Mouse (Mus musculus) c-Kit-positive CD71-positive TER-119-negative erythroid progenitor cells, embryonic 14.5 days (primary cell): ENCODE results near the gene Nbeal1.
"Not testable (repeated sequence)": the region's sequence is repeated elsewhere in the genome, so short reads cannot be mapped to it uniquely, and the experiment has no call there.

ENCODE experiments used
- DNase-seq: peaks from one replicate; pipeline ENCODE4 v3.0.0-alpha.2; 2013; ENCODE audit warnings: low read depth

Gene Nbeal1

DNA sequence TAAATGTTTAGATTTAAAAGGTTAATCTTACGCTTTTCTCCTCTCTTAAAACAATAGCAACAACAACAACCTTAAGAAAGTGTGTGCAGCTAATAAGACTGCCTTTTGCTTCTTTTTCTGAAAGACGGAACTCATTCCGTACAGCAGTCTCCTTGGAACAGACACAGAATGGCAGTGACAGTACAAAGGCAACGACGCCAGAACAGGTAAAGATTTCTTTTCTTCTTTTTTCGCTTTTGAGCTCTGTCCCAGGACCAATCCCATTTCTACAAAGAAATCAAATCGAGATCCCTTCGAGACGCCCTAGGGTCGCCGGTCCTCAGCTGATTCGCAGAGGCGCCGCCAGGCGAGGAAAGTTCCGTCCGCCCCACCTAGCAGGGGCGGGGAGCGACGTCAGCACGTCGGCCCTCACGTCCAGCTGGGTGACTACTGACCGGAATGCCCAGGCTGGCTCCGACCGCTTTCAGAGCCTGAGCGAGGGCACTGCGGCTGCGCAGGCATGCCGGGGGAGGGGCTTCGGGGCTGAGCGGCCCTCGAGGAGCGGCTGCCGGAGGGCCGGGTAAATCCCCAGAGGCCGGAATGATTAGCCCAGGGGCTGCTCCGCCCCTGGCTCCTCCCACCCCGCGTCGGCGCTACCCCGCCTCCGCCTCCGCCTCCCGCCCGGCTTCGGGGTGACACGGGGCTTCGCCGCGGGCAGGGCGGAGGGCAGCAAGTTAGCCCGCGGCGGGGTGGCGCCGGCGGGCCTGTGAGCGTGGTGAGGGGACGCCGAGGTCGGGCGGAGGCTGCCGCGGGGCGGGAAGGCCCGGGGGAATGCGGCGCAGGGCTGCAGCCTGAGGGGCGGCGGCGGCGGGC is at the start of gene Nbeal1:
Gene Nbeal1 (plus strand): TSS at position 668 of the 852 bp plus-strand sequence.
- peak; percentile 91 for DNase-seq

DNA sequence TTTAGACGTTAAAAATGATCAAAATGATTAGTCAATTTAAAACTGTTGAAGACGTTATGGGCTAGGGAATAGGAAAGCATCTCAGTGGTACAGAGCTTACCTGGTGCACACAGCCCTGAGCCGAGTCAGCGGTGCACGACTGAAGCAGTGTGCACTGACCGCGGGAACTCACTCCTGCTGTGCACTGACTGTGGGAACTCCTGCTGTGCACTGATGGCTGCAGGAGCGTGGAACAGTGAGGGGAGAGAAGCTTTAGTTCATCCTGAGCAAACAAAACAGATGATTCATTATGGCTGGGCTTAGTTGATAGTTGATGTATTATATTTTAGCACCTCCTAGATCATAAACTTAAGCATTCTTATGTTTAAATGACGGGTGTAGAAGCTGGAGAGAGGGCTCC is 43.1 kb upstream of the Nbeal1 start:
- DNase-seq, result no peak

DNA sequence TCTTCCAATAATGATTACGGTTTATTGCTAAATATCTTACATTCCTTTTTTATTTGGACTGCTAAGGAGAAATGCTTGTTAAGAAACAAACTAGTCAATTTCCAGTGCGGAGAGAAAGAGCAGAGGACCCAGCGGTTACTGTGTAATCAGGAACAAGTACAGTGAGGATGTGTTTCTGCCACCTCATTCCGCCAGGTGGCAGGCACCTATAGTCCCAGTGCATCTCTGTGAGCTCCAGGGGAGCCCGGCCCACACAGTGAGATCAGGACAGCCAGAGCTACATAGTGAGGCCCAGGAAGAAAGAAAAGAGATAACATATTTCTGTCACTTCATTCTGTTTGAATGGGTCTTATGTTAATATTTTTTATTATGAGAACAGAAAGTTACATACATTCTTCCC is 27.7 kb upstream of the Nbeal1 start:
- peak; percentile 24 for DNase-seq

DNA sequence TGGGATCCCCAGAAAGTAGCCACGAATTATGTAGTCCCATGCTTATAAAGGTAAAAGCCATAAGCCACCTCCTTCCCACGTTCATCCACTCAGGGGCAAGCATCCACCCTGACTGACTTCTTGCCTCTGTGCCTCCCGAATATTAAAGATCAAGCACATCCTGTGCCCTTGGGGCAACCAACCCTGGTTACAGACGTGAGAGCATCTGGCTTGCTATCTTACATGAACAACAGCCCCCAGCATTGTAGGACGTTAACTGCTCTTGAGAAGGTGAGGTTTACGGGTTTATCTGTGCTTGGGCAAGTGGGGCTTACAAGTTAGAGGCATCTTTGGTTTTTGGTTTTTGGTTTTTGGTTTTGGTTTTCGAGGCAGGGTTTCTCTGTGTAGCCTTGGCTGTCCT is 23.7 kb upstream of the Nbeal1 start:
- no peak for DNase-seq

DNA sequence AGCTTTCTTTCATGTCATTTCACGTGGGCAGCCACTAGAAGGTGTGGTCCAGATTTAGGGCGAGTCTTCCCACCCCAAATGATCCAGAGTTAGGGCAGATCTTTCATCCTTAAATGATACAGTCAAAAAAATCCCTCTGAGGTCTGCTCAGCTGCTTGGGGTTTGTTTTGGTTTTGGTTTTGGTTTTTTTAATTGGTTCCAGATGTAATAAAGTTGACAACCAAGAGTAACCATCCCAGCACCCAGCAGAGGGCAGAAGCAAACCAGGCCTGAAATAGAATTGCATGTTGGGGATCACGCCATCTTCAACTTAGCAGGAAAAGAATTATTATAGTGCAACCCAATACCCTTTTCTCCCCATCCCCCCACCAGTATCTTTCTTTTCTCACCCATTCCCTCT is 22.0 kb upstream of the Nbeal1 start:
- no peak for DNase-seq

- DNase-seq, result no peak
Measured at GRCm38 (mm10) chr1:60163676-60164075, 16.7 kb upstream of the Nbeal1 start.

DNA sequence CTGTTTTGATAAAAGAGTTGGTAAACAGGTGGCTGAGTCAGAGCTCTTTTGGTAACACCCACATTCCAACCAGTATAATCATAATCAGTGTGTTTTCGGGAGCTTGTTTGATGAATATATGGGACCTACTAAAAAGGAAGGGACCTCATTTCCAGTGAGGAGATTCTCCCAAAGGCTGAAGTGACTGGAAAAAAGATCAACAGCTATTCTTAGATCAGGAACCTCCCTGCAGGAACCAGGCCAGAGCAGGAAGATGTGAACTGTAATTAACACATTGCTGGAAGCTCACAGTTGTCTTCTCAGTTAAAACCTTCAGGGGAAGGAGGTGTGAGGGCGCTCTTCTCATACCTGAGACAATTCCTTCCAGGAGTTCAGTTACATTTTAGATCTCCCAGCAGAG is 10.8 kb upstream of the Nbeal1 start:
- no peak for DNase-seq

DNA sequence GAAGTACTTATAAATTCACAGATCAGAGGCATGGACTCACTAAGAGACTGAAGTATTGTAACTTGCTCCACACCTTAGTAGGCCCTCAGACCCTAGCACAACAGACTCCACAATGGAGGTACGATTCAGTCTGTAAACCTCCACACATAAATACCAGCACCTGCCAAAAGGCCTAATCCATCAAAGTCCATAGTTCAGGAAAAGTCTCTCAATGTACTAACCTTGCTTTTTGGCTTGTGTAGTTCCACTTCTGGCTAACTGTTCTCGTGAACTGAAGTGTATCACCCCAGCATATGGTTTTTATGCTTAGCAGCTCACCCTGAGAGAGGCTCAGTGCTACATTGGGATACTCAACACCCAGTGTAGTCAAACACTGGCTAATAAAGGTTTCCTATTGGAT is 10.1 kb upstream of the Nbeal1 start:
- DNase-seq, result no peak

DNA sequence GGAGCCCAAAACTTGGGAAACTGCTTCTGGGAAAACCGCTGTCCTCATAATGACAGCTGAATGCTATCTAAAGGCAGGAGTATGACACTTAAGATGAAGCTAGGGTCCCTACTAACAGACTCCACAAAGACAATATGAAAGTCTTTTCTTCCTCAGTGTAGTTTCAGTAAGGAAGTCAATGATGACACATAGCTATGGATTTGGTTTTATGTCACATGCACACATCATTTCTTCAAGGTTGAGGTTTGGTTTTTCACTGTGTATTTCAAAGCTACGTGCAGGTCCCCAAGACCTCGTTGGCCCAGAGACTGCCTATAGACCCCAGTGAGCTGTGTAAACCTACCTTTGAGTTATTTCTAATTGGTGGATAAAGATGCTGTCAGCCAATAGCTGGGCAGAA is 7.3 kb upstream of the Nbeal1 start:
- no peak for DNase-seq

DNA sequence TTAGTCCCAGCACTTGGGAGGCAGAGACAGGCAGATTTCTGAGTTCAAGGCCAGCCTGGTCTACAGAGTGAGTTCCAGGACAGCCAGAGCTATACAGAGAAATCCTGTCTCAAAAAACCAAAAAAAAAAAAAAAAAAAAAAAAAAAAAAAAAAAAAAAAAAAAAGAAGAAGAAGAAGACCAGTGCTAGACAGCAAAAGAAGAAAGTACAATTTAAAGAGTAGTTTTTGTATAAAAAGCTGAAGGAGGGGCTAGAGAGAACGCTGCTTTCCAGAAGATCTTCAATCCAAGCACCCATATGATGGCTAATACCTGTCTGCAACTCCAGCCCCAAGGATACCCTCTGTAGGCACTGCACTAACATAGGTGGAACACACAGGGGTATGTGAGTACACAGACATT is 2.6 kb upstream of the Nbeal1 start:
- DNase-seq, result not testable (repeated sequence)

DNA sequence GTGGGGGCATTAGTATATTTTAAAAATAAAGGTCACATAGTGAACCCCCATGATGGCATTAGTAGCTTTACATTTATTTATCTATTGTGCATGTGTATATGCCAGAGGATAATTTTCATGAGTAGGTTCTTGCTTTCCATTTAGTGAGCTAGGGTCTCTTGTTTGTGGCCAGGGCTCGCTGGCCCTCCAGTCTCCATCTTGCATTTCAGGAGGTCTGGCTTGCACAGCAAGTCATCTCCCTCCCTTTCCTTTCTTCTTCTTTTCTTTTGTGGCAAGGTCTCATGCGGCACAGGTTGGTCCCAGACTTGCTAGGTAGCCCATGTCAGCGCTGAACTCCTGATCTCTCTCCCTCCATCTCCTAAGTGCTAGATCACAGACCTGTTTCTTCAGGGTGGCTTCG is 1.0 kb upstream of the Nbeal1 start:
- no peak for DNase-seq

- no peak for DNase-seq
Measured at GRCm38 (mm10) chr1:60180784-60181221, 404 bp downstream of the Nbeal1 start.

GRCm38 (mm10) chr1:60188454-60188853 is 8.1 kb downstream of the Nbeal1 start:
- DNase-seq, result no peak

DNA sequence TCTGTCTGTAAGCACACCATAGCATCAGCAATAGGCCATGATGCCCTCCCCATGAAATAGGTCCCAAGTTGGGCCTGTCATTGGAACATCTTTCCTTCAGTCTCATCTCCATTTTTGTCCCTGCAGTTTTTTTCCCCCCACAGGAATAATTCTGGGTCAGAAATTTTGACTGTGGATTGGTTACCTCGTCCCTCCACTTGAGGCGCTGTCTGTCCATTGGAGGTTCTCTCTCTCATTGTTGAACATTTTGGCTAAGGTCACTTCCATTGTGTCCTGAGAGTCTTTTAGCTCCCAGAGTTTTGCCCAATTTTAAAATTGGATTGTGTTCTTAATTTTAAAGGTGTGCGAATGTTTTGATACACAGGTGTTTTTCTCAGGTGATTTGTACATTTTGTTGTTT is 16.4 kb downstream of the Nbeal1 start:
- DNase-seq, result no peak

DNA sequence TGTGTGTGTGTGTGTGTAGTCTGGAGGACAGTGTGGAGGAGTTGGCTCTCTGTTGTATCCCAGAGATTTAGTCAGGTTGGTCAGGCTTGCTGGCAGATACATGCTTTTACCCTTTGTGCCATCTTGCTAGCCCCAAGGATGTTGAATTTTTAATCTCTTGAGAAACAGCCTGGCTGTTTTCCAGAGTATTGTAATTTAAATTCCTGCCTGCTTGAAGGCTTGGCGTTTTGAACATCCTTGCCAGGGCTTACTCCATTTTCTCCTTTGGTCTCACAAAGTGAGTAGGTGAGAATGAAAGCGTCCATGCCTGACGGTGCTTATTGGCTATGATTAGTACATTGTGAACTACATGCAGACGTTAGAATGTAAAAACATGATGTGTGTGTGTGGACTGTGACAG is 18.6 kb downstream of the Nbeal1 start:
- no peak for DNase-seq

- no peak for DNase-seq
Measured at GRCm38 (mm10) chr1:60236261-60236660, 55.9 kb downstream of the Nbeal1 start.

DNA sequence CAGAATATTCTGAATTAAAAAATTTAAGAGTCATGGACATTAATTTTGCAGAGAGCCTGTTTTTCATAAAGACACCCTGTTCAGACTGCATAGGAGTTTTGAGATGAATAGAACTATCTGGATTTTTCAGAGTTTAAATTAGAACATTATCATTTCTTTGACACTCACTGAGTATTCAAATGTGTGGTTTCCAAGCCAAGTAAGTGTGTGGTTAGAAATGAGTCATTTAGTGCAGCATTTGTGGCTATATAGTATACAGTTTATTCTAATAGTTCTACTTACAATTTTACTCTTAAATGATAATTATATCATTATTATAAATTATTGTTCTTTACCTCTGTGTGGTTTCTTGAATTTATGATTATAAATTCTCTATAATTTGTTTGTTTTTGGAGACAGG is 60.0 kb downstream of the Nbeal1 start:
- no peak for DNase-seq

GRCm38 (mm10) chr1:60268113-60268512 is 87.7 kb downstream of the Nbeal1 start:
- DNase-seq, result no peak

GRCm38 (mm10) chr1:60269314-60269713 is 88.9 kb downstream of the Nbeal1 start:
- DNase-seq, result no peak

DNA sequence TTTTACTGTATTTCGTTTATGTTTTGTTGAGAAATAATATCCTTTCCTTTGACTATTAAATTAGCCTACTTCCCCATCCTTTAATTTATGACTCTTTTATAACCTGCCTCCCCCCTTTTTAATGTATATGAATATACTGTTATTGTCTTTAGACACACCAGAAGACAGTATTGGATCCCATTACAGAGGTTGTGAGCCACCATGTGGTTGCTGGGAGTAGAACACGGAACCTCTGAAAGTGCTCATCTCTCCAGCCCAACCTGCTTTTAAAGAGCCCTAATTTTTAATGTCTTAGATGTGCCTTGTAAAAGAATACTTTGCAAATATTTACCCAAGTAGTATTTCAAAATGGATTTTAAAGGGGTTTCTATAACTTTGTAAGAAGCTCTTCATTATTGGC is 92.1 kb downstream of the Nbeal1 start:
- peak; percentile 13 for DNase-seq

- DNase-seq, result no peak
Measured at GRCm38 (mm10) chr1:60293921-60294320, 113.5 kb downstream of the Nbeal1 start.

DNA sequence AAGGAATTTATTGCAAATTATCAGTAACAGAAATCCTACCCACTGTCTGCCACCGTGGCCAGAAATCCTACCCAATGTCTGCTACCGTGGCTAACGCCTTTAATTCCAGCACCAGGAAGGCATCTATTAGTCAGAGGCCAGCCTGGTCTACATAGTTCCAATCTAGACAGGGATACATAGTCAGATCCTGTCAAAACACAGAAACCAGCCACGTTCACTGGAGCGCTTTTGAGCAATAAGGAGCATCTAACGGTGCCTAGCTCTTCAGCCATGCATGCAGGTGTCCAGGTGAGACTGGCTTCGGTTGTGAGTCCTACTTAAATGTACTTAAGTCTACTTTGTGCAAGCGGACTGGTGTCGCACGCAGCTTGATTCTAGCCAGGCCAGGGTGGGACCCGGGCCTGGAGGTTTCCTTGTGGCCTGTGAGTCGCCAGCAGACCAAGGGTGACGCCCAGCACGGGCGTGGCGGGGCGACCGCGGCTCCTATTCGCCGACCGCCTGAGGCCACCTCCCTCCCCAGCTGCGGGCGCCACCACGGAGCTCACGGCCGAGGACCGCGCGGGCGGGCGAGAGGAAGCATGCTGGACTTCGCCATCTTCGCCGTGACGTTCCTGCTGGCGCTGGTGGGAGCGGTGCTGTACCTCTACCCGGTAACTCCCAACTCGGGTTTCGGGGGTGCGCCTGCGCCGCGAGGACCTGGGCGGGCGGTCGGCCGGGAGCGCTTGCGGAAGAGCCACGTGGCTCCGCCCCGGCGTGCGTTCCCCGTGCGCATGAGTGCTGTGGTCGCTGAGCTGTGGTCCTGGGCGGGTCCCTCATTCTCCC is 162.6 kb downstream of the Nbeal1 start, which contains the start of gene Cyp20a1:
Gene Cyp20a1 (plus strand): TSS at position 516 of the 822 bp plus-strand sequence.
- peak; percentile 72 for DNase-seq
